Mouse (Mus musculus) CH12.LX (cell line): Measurements from ENCODE around the gene Ado.

Experiments
- CTCF ChIP-seq, 2 experiments: IDR thresholded peaks in 1 of 2; conservative IDR thresholded peaks in 1 of 2; 2 replicates each; pipeline ENCODE4 v1.5.1; 2011 to 2012; ENCODE audit warnings: low read depth in 2 of 2, low read length in 2 of 2, improper control_type of control experiment in 1 of 2, inconsistent platforms in 1 of 2, mild to moderate bottlenecking in 1 of 2, moderate library complexity in 1 of 2
- MAX ChIP-seq: IDR thresholded peaks from 2 replicates; pipeline ENCODE4 v1.6.1; 2011; ENCODE audit warnings: low read length, improper control_type of control experiment
- POLR2A ChIP-seq: IDR thresholded peaks from 2 replicates; pipeline ENCODE4 v1.6.1; 2011; ENCODE audit warnings: low read depth, mild to moderate bottlenecking, improper control_type of control experiment, low read length
- USF2 ChIP-seq: conservative IDR thresholded peaks from 2 replicates; pipeline ENCODE4 v1.6.1; 2011; ENCODE audit warnings: low read depth, low read length, improper control_type of control experiment
- ZMIZ1 ChIP-seq: IDR thresholded peaks from 2 replicates; pipeline ENCODE4 v1.6.1; 2012; ENCODE audit warnings: low read depth, mild to moderate bottlenecking, inconsistent platforms, low read length, improper control_type of control experiment

DNA sequence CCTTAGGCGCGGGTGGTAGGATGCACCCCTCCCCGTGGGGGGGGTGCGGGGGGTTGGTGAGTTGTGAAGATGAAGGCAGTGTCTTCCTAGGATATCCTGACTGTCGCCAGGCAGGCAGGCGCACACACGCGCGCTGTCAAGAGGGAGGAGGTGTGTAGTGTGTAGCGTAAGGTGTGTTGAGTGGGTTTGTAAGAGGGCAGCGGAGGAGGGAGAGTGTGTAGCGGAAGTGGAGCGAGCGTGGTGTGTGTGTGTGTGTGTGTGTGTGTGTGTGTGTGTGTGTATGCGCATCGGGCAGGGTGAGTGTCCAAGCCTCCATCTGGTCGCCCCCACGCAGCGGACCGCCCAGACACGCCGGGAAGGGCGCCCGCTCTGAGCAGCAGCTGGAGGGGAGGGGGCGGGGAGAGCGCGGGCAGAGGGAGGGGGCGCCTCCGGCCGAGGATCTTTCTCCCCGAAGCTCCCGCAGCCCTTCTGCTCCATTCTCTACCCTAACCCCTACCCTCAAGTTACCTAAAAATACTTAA lies 12.1 kb downstream of the Ado start:
- no peak for TF ChIP-seq ZMIZ1
- no peak for TF ChIP-seq USF2
- TF ChIP-seq MAX, result no peak
- no peak for TF ChIP-seq POLR2A
- TF ChIP-seq CTCF (conservative IDR thresholded peaks at IDR 0.05 in 1 of 2, IDR thresholded peaks at IDR 0.05 in 1 of 2; ENCODE audit: low read depth in 2 of 2, low read length in 2 of 2), result no peak
